Mouse (Mus musculus) gastrocnemius, postnatal 14 days (tissue): ENCODE results near the gene Ccdc162. TPM values are rescaled to one million over a fixed set of nuclear protein-coding genes. Genes with fewer than 3 reads are reported as not detected.
A peak's percentile ranks its signal among the peaks of the same experiment; 100 is the strongest.

Experiments
- DNase-seq: peaks from one replicate; pipeline ENCODE4 v3.0.0; 2021; ENCODE audit warnings: mixed read lengths
- intact Hi-C: fragments of 180-260 bp; cut with DNase I; formaldehyde crosslinking; loops from one replicate; pipeline ENCODE4 v1.15.1; 2025; ENCODE audit warnings: low total_unique reads
- total RNA-seq, 2 experiments: library from RNA; stranded (reverse); gene quantifications; 2 replicates each; pipeline ENCODE4 v1.2.3; 2021

The Ccdc162 gene
- total RNA-seq, 2 experiments from 2014 or later = 0.64 to 0.66 TPM

- intact Hi-C loops = no loop called here
- no peak for DNase-seq
Observed at GRCm38 (mm10) chr10:41651532-41651931, 64.9 kb downstream of the Ccdc162 start.

- intact Hi-C loops = no loop called here
- DNase-seq = no peak
Observed at GRCm38 (mm10) chr10:41649186-41649585, 67.2 kb downstream of the Ccdc162 start.

- DNase-seq = no peak
- intact Hi-C loops = no loop called here
Observed at GRCm38 (mm10) chr10:41638776-41639175, 77.7 kb downstream of the Ccdc162 start.

GRCm38 (mm10) chr10:41635276-41636033, 81.0 kb downstream of the Ccdc162 start:
- DNase-seq = no peak
- intact Hi-C loops = no loop called here

- DNase-seq = peak; percentile 17
- intact Hi-C loops = no loop called here
Observed at GRCm38 (mm10) chr10:41633801-41634200, 82.6 kb downstream of the Ccdc162 start.

GRCm38 (mm10) chr10:41632062-41632461, 84.4 kb downstream of the Ccdc162 start:
- intact Hi-C loops = no loop called here
- DNase-seq = no peak

GRCm38 (mm10) chr10:41626996-41627395, 89.4 kb downstream of the Ccdc162 start:
- intact Hi-C loops = no loop called here
- no peak for DNase-seq

GRCm38 (mm10) chr10:41619988-41620387, 96.4 kb downstream of the Ccdc162 start:
- DNase-seq = no peak
- intact Hi-C loops = no loop called here

- no peak for DNase-seq
- intact Hi-C loops = no loop called here
Observed at GRCm38 (mm10) chr10:41615487-41615886, 100.9 kb downstream of the Ccdc162 start.

- intact Hi-C loops = no loop called here
- DNase-seq = no peak
Observed at GRCm38 (mm10) chr10:41611941-41612340, 104.5 kb downstream of the Ccdc162 start.

GRCm38 (mm10) chr10:41609475-41609874, 107.0 kb downstream of the Ccdc162 start:
- intact Hi-C loops = no loop called here
- DNase-seq = no peak

- DNase-seq = no peak
- intact Hi-C loops = no loop called here
Observed at GRCm38 (mm10) chr10:41608485-41608884, 107.9 kb downstream of the Ccdc162 start.

GRCm38 (mm10) chr10:41602667-41603066, 113.8 kb downstream of the Ccdc162 start:
- DNase-seq = no peak
- intact Hi-C loops = no loop called here

- intact Hi-C loops = no loop called here
- no peak for DNase-seq
Observed at GRCm38 (mm10) chr10:41601898-41602545, 114.4 kb downstream of the Ccdc162 start.

GRCm38 (mm10) chr10:41601302-41601701, 115.1 kb downstream of the Ccdc162 start:
- DNase-seq = no peak
- intact Hi-C loops = no loop called here

- intact Hi-C loops = no loop called here
- peak; percentile 33 for DNase-seq
Observed at GRCm38 (mm10) chr10:41599051-41599450, 117.4 kb downstream of the Ccdc162 start.

GRCm38 (mm10) chr10:41598221-41598620, 118.2 kb downstream of the Ccdc162 start:
- intact Hi-C loops = no loop called here
- DNase-seq = peak; percentile 26

- intact Hi-C loops = no loop called here
- no peak for DNase-seq
Observed at GRCm38 (mm10) chr10:41595550-41595949, 120.9 kb downstream of the Ccdc162 start.

GRCm38 (mm10) chr10:41594957-41595356, 121.5 kb downstream of the Ccdc162 start:
- intact Hi-C loops = no loop called here
- no peak for DNase-seq

- DNase-seq = no peak
- intact Hi-C loops = no loop called here
Observed at GRCm38 (mm10) chr10:41594433-41594832, 122.0 kb downstream of the Ccdc162 start.

- no peak for DNase-seq
- intact Hi-C loops = loop anchor here (10.0 kb wide), 1 partner anchor 64 kb away; no protein-coding TSS in a partner anchor
Observed at GRCm38 (mm10) chr10:41588616-41589015, 127.8 kb downstream of the Ccdc162 start.
